Mouse (Mus musculus) monocyte, adult 5-6 weeks (primary cell): ENCODE results near the gene Vtn. TPM values are rescaled to one million over a fixed set of nuclear protein-coding genes. Genes with fewer than 3 reads are reported as not detected.

ENCODE experiments used
- ATAC-seq: fragments of 153-309, 156-312 bp; replicated peaks from 2 replicates; pipeline ENCODE4 v1.8.0; 2017; ENCODE audit warnings: mild to moderate bottlenecking; ENCODE audit not compliant: low TSS enrichment, insufficient number of reproducible peaks, severe bottlenecking, poor library complexity, low FRiP score
- total RNA-seq: library from RNA; stranded (forward); fragments of 200-1000, 200-491, 200-594 nt; gene quantifications from 3 replicates; pipeline ENCODE4 v1.2.3, GENCODE M21; 2017

Vtn gene
- total RNA-seq: not detected in 3 replicates

DNA sequence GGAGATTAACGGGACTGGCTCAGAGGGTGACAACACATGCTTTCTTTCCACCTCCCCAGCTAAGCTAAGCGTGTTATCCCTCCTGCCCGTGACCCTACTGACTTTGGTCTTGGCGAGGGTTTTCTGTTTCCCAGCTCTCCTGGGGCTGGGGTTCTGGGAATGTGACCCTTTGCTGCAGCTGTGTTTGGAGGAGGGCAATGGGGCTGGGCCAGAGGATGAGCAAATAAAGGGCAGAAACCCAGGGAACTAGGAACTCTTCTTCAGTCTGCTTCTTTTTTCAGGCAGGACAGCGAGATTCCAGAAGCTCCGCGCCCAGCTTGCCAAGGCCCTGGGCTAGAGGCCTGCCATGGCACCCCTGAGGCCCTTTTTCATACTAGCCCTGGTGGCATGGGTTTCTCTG, at the start of gene Vtn:
Gene Vtn, plus strand, starts transcription at position 88 of the 400 bp plus-strand sequence.
- ATAC-seq: no peak

DNA sequence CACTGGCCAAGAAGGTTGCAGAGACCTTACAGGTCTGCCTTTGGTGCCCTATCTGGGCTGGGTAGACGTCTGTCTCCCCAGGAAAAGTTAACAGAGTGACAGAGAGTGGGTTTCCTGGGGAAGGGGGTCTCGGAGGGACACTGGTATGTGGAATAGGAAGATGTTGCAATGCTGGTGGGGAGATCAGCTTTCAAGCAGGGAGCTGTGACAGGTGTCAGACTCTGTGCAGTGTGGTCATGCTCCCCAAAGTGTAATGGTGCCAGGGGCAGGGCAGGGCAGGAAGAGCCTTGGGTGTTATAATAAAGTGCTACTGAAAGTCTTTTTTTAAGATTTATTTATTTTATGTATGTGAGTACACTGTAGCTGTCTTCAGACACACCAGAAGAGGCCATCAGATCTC, 48.6 kb upstream of the Vtn start:
- ATAC-seq: no peak

DNA sequence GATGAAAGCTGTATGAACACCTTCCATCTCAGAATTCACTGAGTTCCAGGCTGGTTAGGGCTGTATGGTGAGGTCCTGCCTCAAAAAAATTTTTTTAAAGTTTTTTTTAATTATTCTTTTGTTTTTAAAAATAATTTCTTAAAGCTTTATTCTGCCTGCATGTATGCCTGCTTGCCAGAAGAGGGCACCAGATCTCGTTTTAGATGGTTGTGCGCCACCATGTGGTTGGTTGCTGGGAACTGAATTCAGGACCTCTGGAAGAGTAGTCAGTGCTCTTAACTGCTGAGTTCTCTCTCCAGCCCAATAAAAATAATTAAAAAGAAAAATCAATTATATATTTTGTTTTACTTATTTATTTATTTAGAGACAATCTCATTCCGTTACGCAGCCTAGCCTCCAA, 45.2 kb upstream of the Vtn start:
- no peak for ATAC-seq

DNA sequence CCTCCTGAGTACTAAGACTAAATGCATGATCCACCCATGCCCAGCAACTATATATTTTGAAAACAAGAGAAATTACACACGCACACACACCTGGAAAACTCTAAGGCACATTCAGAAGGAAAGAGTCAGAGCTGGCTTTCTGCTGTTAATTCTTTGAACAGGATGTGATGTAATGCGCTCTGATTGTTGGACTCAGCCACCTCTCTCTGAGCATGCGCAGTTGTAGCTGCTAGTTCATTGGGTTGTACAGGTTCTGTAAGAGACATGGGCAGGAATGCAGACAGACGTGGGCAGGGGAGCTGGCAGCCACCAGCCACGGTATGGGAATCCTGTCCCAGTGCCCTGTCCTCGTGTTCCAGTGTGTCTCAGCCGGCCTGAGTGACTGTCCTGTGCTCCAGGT, 44.6 kb upstream of the Vtn start:
- no peak for ATAC-seq

DNA sequence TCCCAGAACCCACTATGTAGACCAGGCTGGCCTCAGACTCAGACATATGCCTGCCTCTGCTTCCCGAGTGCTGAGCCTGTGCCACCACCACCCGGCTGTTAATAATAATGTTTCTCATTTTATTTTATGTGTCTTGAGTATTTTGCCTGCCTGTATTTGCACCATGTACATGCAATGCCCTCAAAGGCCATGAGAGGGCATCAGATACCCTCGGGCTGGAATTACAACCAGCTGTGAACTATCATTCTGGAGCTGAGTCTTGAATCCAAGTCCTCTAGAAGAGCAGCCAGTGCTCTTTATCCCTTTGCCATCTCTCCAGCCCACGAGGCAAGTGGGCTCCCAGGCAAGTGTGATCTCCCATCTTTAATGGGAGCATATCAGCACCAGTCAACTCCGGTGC, 43.6 kb upstream of the Vtn start:
- ATAC-seq: no peak; the same call in 1 of the 2 replicates

DNA sequence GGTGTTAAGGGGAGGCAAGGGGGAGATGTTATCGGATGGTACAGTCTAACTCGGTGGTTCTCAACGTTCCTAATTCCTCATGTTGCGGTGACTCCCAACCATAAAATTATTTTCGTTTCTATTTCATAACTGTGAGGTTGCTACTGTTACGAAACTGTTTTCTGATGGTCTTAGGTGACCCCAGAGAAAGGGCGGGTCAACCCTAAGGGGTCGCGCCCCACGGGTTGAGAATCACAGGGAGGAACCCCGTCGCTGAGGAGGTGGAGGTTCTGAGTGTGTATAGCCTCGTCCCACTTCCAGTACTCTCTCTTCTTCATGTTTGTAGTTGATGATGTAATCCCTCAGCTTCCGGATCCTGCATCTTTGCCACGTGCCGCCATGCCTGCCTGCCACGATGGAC, 40.2 kb upstream of the Vtn start:
- 0 out of 2 replicates have a peak, but pooled peaks have one; percentile 36 for ATAC-seq

DNA sequence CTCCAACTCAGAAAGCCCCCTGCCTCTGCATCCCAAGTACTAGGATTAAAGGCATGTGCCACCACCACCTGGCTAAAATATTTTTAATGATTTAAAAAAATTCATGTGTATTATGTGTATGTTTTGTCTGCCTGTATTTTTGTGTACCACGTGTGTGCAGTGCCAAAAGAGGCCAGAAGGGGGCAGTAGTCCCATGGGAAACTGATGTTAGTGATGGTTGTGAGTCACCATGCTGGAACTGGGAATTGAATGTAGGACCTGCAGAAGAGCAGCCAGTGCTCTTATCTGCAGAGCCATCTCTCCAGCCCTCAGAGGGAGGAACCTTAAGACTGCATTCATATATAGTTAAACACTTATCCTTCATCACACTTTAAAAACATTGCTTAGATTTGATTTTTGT, 37.0 kb upstream of the Vtn start:
- no peak for ATAC-seq

DNA sequence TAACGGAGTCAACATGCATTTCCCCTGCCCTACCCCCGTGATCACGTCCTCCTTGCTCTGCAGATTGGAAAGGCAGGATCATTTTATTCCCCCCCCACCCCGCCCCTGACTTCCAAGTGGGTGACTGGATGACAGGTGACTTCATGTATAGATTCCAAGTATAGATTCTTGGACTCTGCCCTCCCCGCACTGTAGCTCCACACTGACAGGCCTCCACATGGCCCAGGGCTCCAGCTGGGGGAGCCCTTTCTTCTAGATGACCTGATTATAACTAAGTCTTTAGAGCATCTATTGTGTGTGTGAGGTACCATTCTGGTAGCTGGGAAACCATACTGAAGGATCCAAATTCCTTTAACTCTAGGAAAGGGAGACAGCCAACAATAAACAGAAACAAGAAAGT, 36.2 kb upstream of the Vtn start:
- ATAC-seq: no peak

DNA sequence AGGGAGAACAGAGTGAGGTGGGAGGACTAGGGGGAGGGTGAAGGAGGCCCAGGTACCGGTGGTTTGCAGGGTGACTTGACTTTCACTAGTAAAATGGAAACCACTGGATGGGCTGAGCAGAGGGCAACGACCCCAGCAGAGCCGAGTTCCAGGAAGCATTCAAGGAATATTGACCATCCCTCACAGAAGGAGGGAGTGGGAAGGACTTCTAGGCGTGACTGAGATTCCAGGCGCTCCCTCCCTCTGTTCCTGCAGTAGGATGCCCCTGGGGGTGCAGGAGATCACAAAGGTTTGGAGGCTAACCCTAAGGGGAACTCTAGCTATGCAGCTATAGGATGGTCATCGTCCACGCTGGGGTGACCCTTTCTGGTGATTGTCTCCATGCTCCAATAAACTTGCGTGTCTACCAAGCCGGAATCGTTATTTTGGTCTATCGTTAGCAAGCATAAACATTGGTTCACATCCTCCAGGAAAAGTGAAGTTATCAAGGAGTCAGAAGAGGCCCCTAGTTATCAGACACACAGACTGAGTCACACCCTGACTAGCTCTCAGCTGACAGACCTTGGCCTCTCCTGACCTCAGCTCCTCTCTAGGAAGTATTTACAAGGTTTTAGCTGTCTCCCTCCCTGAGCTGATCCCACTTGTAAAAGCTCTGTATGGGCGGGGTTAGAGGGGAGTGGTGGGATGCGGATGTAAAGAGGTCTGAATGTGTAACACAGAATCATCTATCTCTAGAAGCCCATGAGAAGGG, 35.4 kb upstream of the Vtn start:
- ATAC-seq: no peak

DNA sequence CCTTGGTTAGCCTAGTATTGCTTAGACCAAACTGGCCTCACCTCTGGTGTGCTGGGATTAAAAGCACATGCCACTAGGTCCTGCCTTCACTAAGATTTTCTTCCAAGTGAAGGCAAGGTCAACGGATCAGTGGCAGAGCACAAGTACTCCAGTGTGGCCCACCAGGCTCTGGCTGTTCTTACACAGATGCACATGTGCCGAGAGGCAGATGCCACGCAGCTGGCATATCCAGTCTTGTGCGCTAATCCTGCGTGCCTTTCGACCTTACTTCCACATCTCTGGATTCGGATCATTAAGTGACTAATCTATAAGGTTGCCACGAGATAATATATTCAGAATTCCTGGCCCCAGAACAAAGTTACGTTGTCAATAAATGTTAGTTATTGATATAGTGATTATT, 33.8 kb upstream of the Vtn start:
- no peak for ATAC-seq

DNA sequence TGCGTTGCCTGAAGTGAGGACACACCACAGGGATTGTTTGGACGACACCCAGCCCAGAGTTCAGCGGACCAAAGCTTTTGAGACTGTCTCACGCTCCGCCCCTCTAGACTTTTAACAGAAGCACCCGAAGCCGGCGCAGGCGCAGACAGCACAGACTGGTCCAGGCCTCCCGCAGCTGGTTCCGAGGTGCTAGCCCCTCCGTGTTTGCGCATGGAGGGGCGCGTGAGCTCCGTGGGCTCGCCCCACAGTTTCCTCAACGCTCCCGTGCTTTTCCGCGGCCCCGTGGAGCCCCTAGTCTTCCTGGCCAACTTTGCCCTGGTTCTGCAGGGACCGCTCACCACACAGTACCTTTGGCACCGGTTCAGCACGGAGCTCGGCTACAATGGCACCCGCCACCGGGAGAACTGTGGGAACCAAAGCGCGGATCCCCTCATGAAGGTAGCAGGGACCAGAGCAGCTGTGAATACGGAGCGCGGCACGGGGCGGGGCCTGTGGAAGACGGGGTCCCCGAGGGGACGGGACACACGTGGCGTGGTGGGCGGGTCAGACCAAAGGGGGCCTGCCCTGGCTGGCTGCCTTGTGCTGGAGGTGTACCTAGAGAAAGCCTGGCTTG, 33.2 kb upstream of the Vtn start, which contains the start of gene Slc46a1:
Gene Slc46a1, plus strand, starts transcription at position 130 of the 613 bp plus-strand sequence.
- peak; percentile 59; the same call in 1 of the 2 replicates for ATAC-seq

DNA sequence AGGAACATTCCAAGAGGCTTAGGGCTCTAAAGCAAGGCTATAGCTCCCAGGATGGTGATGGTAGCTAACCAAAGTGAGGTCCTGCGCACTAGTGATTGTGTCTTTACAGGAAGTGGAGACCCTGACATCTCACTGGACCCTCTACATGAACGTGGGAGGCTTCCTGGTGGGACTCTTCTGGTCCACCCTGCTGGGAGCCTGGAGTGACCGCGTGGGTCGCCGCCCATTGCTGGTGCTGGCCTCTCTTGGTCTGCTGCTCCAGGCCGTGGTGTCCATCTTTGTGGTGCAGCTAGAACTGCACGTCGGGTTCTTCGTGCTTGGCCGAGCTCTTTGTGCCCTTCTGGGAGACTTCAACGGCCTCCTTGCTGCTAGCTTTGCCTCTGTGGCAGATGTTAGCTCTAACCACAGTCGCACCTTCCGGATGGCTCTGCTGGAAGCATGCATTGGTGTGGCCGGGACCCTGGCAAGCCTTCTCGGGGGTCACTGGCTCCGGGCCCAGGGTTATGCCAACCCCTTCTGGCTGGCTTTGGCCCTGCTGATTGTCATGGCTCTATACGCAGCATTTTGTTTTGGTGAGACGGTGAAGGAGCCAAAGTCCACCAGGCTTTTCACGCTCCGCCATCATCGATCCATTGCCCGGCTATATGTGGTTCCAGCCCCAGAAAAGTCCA, 32.5 kb upstream of the Vtn start:
- no peak for ATAC-seq

DNA sequence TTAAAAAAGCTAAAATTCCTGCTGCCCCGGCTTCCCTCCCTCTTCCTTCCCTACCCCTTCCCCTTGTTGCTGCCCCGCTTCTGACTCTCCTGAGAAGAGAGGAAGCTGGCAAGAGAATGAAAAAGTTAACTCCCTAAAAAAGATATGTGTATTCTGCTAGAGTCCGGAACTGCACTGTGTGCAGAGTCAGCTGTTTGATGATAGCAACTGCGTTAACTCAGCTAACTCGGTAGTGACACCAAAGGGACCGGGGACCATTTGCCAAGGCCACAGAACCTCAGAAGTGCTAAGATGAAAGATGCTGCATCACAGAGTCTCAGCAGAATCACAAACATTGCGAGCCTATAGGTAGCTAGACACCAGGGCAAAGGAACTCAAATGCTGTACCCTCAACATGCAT, 31.4 kb upstream of the Vtn start:
- ATAC-seq: no peak

DNA sequence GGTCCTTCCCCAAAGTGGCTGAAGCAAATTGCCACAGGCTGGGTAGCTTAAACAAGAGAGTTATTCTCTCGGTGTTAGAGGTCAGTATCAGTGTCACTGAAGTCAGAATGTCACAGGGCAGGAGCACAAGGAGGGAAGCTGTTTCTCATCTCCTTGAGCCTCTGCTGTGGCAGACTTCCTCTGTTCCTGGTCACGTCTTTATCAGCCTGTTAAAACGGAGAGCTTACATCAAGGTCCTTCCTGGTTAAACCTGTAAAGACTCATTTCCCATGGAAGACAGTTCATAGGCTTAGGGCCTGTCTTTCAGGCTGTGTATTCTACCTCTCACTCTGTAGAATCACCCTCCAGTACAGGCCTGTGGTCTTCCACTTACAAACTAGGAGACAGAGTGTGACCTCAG, 31.0 kb upstream of the Vtn start:
- ATAC-seq: no peak

DNA sequence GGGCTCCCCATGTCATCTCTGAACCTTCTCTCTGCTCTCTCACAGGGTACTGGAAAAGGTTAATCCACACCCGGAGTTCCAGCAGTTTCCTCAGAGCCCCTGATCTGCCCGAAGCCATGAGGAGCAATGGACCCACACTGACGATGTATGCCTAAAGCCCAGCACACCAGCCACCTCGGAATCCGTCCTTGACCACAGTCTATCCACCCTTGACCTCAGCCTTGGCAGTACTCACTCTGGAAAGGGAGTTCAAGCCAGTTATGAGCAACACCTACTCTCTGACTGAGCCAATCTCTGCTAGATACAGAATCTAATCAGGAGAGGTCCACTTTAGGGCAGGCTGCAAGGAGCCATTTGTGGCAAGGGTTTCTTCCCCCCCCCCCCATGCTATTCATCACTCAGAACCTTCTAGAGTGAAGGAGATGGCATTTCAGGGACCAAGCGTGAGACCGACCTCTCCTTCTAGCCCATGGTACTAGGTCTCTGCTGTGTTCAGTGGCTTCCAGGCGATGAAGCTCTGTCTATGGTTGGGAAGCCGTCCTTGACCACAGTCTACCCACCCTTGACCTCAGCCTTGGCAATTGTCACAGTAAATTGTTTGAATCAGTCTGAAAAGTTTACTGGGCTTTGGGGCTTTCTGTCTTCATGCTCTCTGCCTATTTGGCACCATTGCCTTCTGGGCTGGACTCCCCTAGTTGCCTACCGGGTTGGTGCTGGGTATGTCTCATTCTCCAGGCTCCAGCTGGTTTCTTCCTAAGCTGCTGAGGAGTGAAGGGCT, 27.4 kb upstream of the Vtn start:
- ATAC-seq: no peak

DNA sequence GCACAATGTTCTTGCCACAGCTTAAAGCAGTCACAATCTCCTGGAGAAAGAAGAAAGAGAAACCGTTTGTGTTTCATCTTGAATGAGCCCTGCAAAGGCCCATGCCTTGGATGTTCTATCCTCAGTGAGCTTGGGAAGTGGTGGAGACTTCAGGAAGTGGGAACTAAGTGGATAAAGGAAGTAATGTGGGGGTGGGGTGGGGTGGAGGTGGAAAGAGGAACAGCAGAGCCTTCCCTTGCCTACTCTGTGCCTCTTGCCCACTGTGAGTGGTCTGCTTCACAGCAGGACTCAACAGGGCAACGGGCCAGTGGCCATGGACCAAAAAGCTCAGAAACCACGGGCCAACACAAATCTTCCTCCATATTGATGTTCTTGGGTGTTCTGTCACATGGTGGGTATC, 23.6 kb upstream of the Vtn start:
- no peak; the same call in 1 of the 2 replicates for ATAC-seq

DNA sequence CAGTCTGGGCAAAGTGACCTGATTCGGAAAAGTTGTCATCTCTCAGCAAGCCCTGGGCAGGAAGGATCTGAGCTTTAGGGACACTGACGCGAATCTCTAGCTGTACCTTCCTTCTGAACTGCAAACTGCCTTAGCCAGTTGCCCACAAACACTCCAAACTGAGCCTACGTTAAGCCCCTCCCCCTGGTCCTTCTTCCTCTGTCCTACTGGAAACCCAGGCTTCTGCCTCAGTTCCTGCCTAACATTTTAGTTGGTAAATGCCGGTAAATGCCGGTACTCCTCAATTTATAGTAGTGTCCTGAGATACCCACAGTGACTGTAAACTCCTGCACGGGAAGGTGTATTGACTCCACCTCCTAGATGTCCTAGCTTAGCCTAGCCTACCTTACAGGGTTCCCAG, 15.3 kb upstream of the Vtn start:
- ATAC-seq: no peak

DNA sequence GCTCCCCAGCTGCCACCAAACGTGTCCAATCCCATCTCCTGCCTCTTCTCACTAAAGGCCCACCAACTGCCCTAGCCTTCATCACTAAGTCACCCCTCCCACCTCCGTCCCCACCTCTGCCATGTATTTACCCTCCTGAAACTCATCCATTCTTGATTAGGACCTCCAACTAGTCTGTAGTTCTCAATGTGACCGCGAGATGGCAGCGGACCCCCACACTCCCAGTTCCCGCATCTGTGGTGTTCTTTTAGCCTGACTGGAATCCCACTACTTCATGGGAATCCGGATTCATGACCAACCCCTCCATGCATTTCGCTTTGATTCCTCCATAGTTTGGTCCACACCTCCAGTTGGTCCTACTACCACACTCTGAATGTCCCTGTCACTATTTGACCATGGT, 10.7 kb upstream of the Vtn start:
- ATAC-seq: peak; percentile 65; the same call in 1 of the 2 replicates

DNA sequence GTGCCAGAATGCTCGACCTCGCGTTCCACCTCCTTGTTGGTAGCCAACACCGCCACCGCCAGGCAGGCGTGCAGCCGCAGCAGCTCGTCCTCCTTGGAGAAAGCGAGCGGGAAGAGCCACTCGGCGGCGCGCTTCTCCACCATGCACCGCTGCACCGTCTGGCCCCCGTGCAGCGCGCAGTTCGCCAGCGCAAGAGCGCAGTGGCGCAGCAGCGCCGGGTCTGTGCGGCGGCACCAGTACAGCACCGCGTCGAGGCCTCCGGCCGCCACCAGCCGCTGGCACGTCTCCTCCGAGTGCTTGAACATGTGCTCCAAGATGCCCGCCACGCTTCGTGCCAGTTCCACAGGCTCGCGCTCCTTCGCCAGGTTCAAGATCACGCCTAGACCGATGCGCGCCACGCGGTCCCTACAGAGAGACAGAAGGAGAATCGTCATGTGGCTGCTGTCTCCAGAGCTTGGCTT, 8.1 kb upstream of the Vtn start:
- ATAC-seq: no peak
